Mouse (Mus musculus) small intestine, adult 2 months (tissue): ENCODE results near the gene Atad1.

Experiments used
- CTCF ChIP-seq: fragments of 200-500 bp; IDR thresholded peaks from 2 replicates; pipeline ENCODE4 v1.5.1; 2012; ENCODE audit warnings: low read depth, mild to moderate bottlenecking, control low read depth, inconsistent platforms, low read length, moderate library complexity, mixed read lengths; ENCODE audit not compliant: insufficient replicate concordance, insufficient read length; ENCODE audit errors: extremely low read depth
- POLR2A ChIP-seq: fragments of 200-500 bp; IDR thresholded peaks from 2 replicates; pipeline ENCODE4 v1.6.1; 2012; ENCODE audit warnings: low read depth, mild to moderate bottlenecking, control low read depth, inconsistent platforms, low read length, moderate library complexity

DNA sequence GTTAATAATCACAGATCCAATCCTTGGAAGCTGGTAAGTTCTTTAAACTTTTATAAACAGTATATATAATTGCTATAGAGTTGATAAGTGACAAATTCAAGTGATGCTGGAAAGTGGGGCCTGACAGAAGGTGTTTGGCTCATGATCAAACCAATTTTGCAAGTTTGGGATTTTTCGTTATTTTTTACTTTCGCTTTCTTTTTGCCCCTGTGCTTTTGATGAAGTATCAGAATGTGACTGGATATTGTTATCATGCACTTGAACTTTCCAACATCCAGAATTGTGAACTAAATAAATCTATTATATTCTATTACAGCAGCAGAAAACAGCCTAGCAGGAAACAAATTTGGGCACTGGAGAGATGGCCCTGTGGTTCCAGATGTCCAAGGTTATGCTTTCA, 58.7 kb downstream of the Atad1 start:
- no peak for TF ChIP-seq CTCF
- no peak for TF ChIP-seq POLR2A
